ENCODE assay signal across 16 mouse cellular contexts in genomic region chr12:95962817-95963216, GRCm38 (mm10).
DNase-seq lines count a peak whose midpoint lies in the region; ATAC-seq and TF ChIP-seq lines count a peak whose summit lies in the region.
"Had no signal": no experiment of that assay in that cellular context is flagged by ENCODE, and none has a peak within 500 bp of the region (broad histone marks: within the 10 kb centered on the region; RNA-seq: fewer than 3 reads in every experiment).

No protein-coding gene starts in this region.

- no peaks in the 10 kb centered on the region for H3K36me3 ChIP-seq in kidney, embryonic 14.5 days (ENCODE audit: control insufficient read depth, insufficient read depth, low read length)
- no peaks in the 10 kb centered on the region for H3K36me3 ChIP-seq in embryonic facial prominence, embryonic 15.5 days
- no peaks in the 10 kb centered on the region for H3K36me3 ChIP-seq in limb, embryonic 14.5 days (ENCODE audit: control insufficient read depth, insufficient read depth, low read length)
- H3K36me3 ChIP-seq in liver, embryonic 12.5 days: no peaks in the 10 kb centered on the region
- H3K36me3 ChIP-seq: forebrain, embryonic 10.5 days; heart, embryonic 15.5 days had no signal

- H3K4me2 ChIP-seq in kidney, embryonic 14.5 days (replicated peaks; ENCODE audit: low read depth, low read length): no peak overlapping the region
- no peak overlapping the region for H3K4me2 ChIP-seq in embryonic facial prominence, embryonic 15.5 days (replicated peaks)
- no peak overlapping the region for H3K4me2 ChIP-seq in limb, embryonic 14.5 days (replicated peaks; ENCODE audit: low read depth, low read length, severe bottlenecking)
- no peak overlapping the region for H3K4me2 ChIP-seq in liver, embryonic 12.5 days
- H3K4me2 ChIP-seq: heart, embryonic 15.5 days; midbrain, embryonic 11.5 days had no signal

- no peak overlapping the region for H3K9ac ChIP-seq in kidney, embryonic 14.5 days (ENCODE audit: low read depth, low read length)
- H3K9ac ChIP-seq in embryonic facial prominence, embryonic 15.5 days: no peak overlapping the region
- H3K9ac ChIP-seq in limb, embryonic 14.5 days (ENCODE audit: low read depth, low read length, severe bottlenecking): no peak overlapping the region
- H3K9ac ChIP-seq in liver, embryonic 12.5 days: no peak overlapping the region
- H3K9ac ChIP-seq: heart, embryonic 15.5 days; liver, embryonic 14.5 days had no signal

- H3K4me3 ChIP-seq in kidney, embryonic 14.5 days (ENCODE audit: low read length): no peak overlapping the region
- no peak overlapping the region for H3K4me3 ChIP-seq in embryonic facial prominence, embryonic 15.5 days (replicated peaks)
- H3K4me3 ChIP-seq in limb, embryonic 14.5 days (replicated peaks; ENCODE audit: low read length): no peak overlapping the region
- no peak overlapping the region for H3K4me3 ChIP-seq in liver, embryonic 12.5 days
- H3K4me3 ChIP-seq: forebrain, embryonic 10.5 days; heart, embryonic 15.5 days had no signal

- ATAC-seq in kidney, embryonic 14.5 days (ENCODE audit: low FRiP score, low TSS enrichment): no peak
- peak; percentile 69 for ATAC-seq in embryonic facial prominence, embryonic 15.5 days (ENCODE audit: insufficient number of reproducible peaks, low FRiP score, low TSS enrichment, low read depth)
- ATAC-seq in limb, embryonic 14.5 days (ENCODE audit: low FRiP score, low read depth): no peak
- ATAC-seq in liver, embryonic 12.5 days: no peak

- H3K27ac ChIP-seq in kidney, embryonic 14.5 days (ENCODE audit: low read depth, low read length): no peak overlapping the region
- H3K27ac ChIP-seq in embryonic facial prominence, embryonic 15.5 days (replicated peaks): no peak overlapping the region
- H3K27ac ChIP-seq in limb, embryonic 14.5 days (replicated peaks; ENCODE audit: low read depth, low read length): no peak overlapping the region
- H3K27ac ChIP-seq in liver, embryonic 12.5 days: no peak overlapping the region
- H3K27ac ChIP-seq: forebrain, embryonic 10.5 days; heart, embryonic 15.5 days; liver, embryonic 14.5 days had no signal

- 18% methylated on average over 4 of the region's 4 CpGs for WGBS in kidney, embryonic 14.5 days
- 33% methylated on average over 4 of the region's 4 CpGs for WGBS in embryonic facial prominence, embryonic 15.5 days
- 27% methylated on average over 4 of the region's 4 CpGs for WGBS in limb, embryonic 14.5 days
- 44% methylated on average over 4 of the region's 4 CpGs for WGBS in liver, embryonic 12.5 days (ENCODE audit: insufficient replicate concordance)

- DNase-seq in kidney, adult 9 months: peak; percentile 14
- peak; percentile 4 for DNase-seq in adrenal gland, postnatal 14 days
- peak; percentile 13 for DNase-seq in limb, embryonic 14.5 days (ENCODE audit: low spot score)
- DNase-seq in T-cell, adult 2 months (ENCODE audit: low spot score): no peak
- no peak for DNase-seq in cerebellum, adult 11 months
- DNase-seq: cerebellum, adult 9-10 months; heart, adult 11 months; lung, postnatal 14 days had no signal

- H3K27me3 ChIP-seq in kidney, embryonic 14.5 days (ENCODE audit: control insufficient read depth, insufficient read depth, low read length): no peaks in the 10 kb centered on the region
- H3K27me3 ChIP-seq in embryonic facial prominence, embryonic 15.5 days: no peaks in the 10 kb centered on the region
- no peaks in the 10 kb centered on the region for H3K27me3 ChIP-seq in limb, embryonic 14.5 days (ENCODE audit: control insufficient read depth, insufficient read depth, low read length)
- H3K27me3 ChIP-seq in liver, embryonic 12.5 days (replicated peaks): no peaks in the 10 kb centered on the region
- H3K27me3 ChIP-seq: CH12.LX; heart, embryonic 15.5 days had no signal

- no peaks in the 10 kb centered on the region for H3K9me3 ChIP-seq in kidney, embryonic 14.5 days (ENCODE audit: control insufficient read depth, low read length)
- no peaks in the 10 kb centered on the region; the same call in 1 of the 2 replicates for H3K9me3 ChIP-seq in embryonic facial prominence, embryonic 15.5 days (replicated peaks)
- H3K9me3 ChIP-seq in limb, embryonic 14.5 days (ENCODE audit: control insufficient read depth, low read length): no peaks in the 10 kb centered on the region
- H3K9me3 ChIP-seq in liver, embryonic 12.5 days (replicated peaks): no peaks in the 10 kb centered on the region
- H3K9me3 ChIP-seq: forebrain, embryonic 10.5 days; heart, embryonic 15.5 days had no signal

- no peaks in the 10 kb centered on the region for H3K4me1 ChIP-seq in kidney, embryonic 14.5 days (ENCODE audit: control insufficient read depth, insufficient read depth, low read length)
- no peaks in the 10 kb centered on the region for H3K4me1 ChIP-seq in embryonic facial prominence, embryonic 15.5 days
- H3K4me1 ChIP-seq in limb, embryonic 14.5 days (ENCODE audit: control insufficient read depth, insufficient read depth, low read length): no peaks in the 10 kb centered on the region
- no peaks in the 10 kb centered on the region for H3K4me1 ChIP-seq in liver, embryonic 12.5 days
- H3K4me1 ChIP-seq: heart, embryonic 15.5 days had no signal

- TF ChIP-seq POLR2A in limb, embryonic 14.5 days (IDR thresholded peaks at IDR 0.05; ENCODE audit: borderline replicate concordance, extremely low read depth, insufficient read depth, insufficient read length): no peak

Comparison
In these comparisons a context has a peak if more than half of its experiments do, and no peak if none do; other contexts are left out.
1. DNase-seq: peak in kidney, adult 9 months (single experiment), adrenal gland, postnatal 14 days (single experiment) and limb, embryonic 14.5 days (single experiment); none in T-cell, adult 2 months (single experiment) and cerebellum, adult 11 months (single experiment).